Mouse (Mus musculus): ENCODE data around the gene Ccdc125. TPM values are rescaled to one million over a fixed set of nuclear protein-coding genes. Genes with fewer than 3 reads are reported as not detected.
"Not testable (repeated sequence)": the region's sequence is repeated elsewhere in the genome, so short reads cannot be mapped to it uniquely, and the experiment has no call there.

Ccdc125 gene
- polyA plus RNA-seq, 1 experiment, result 0.47 TPM

- Histone ChIP-seq H3K36me3 (replicated peaks; ENCODE audit: low read length) (peaks cover 96% of the 10 kb centered on the region), H3K9me3 (no peaks in the 10 kb centered on the region), H3K27me3 (replicated peaks) (no peaks in the 10 kb centered on the region), H3K4me1 (no peaks in the 10 kb centered on the region), H3K4me3 (replicated peaks) (no peak overlapping the region)
- no peak for TF ChIP-seq FLI1 (IDR thresholded peaks at IDR 0.05; ENCODE audit: low read length)
- TF ChIP-seq GATA1 (IDR thresholded peaks at IDR 0.05; ENCODE audit: borderline replicate concordance, low read length), result no peak
Measured at GRCm38 (mm10) chr13:100706206-100706605, 36.7 kb downstream of the Ccdc125 start.

GRCm38 (mm10) chr13:100715467-100715866, 46.0 kb downstream of the Ccdc125 start:
- H3K4me1 ChIP-seq, result peaks cover 29% of the 10 kb centered on the region
- H3K27me3 ChIP-seq (replicated peaks), result no peaks in the 10 kb centered on the region
- H3K36me3 ChIP-seq (replicated peaks; ENCODE audit: low read length), result peaks cover 93% of the 10 kb centered on the region
- H3K9me3 ChIP-seq, result no peaks in the 10 kb centered on the region
- TF ChIP-seq FLI1 (IDR thresholded peaks at IDR 0.05; ENCODE audit: low read length) (no peak), GATA1 (IDR thresholded peaks at IDR 0.05; ENCODE audit: borderline replicate concordance, low read length) (no peak)
- no peak overlapping the region for H3K4me3 ChIP-seq (replicated peaks)

- TF ChIP-seq FLI1 (IDR thresholded peaks at IDR 0.05; ENCODE audit: low read length) (no peak), GATA1 (IDR thresholded peaks at IDR 0.05; ENCODE audit: borderline replicate concordance, low read length) (no peak)
Measured at GRCm38 (mm10) chr13:100721656-100722055, 52.1 kb downstream of the Ccdc125 start.

DNA sequence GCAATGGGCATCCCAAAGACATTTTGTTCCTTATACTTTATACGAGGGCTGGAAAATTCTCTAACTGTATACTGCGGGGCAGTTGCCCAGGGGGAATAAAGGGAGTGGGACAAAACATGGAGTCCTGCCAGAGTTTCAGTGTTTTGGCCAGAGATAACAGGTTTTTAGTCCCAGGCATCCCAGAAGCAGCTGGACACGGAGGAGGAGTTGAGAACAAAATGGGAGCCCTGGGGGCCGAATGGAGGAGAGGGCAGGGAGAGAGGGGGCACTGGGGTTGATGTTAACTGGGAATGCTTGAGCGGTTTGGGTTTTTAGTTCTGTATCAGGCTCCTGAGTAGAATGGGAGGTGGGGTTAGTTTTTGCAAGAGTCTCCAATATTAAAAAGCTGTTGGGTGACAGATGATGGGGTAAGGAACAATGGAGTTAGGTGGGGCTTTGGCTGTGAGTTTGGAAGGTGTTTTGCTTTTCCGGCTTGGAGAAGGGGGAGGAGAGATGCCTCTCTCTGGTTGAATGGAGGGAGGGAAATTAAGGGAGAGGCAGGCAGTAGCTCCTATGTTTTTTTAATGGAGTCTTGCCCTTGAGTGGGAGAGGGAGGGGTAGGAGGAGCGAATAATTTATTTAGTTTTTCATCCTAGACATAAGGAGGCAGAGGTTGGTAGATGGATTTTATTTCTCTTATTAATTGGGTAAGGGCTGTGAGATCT, 54.7 kb downstream of the Ccdc125 start:
- no peak for TF ChIP-seq FLI1 (IDR thresholded peaks at IDR 0.05; ENCODE audit: low read length)
- TF ChIP-seq GATA1 (IDR thresholded peaks at IDR 0.05; ENCODE audit: borderline replicate concordance, low read length), result no peak
- H3K27me3 ChIP-seq (replicated peaks), result no peaks in the 10 kb centered on the region
- peaks cover 71% of the 10 kb centered on the region for H3K4me1 ChIP-seq
- no peaks in the 10 kb centered on the region for H3K9me3 ChIP-seq
- peaks cover 89% of the 10 kb centered on the region for H3K36me3 ChIP-seq (replicated peaks; ENCODE audit: low read length)
- no peak overlapping the region for H3K4me3 ChIP-seq (replicated peaks)

More at GRCm38 (mm10) chr13:100721656-100722055, 52.1 kb downstream of the Ccdc125 start:
- H3K4me3 ChIP-seq (replicated peaks), result no peak overlapping the region
- no peaks in the 10 kb centered on the region for H3K27me3 ChIP-seq (replicated peaks)
- no peaks in the 10 kb centered on the region for H3K9me3 ChIP-seq
- peaks cover 51% of the 10 kb centered on the region for H3K4me1 ChIP-seq
- H3K36me3 ChIP-seq (replicated peaks; ENCODE audit: low read length), result peaks cover 91% of the 10 kb centered on the region

DNA sequence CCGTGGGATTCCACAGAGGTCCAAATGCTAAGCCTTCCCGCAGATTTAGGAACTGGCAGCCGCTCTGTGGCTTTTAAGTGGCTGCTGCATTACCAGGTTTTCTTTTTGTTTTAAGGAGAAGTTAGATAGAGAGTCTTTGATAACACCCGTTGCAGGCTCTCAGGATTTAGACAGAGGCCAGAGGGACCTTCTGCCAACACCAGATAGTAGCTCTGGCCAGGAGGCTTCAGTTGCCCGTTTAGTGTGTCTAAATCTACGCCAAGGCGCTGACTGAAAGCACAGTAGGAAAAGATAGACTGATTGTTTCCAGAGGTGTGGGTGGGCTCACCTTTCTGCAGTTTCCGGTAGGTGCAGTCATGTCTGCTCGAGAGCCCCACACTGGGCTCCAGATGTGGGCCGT, 55.7 kb downstream of the Ccdc125 start:
- Histone ChIP-seq H3K9me3 (no peaks in the 10 kb centered on the region), H3K36me3 (replicated peaks; ENCODE audit: low read length) (peaks cover 79% of the 10 kb centered on the region), H3K4me1 (peaks cover 75% of the 10 kb centered on the region), H3K27me3 (replicated peaks) (no peaks in the 10 kb centered on the region), H3K4me3 (replicated peaks) (no peak overlapping the region)
- TF ChIP-seq GATA1 (IDR thresholded peaks at IDR 0.05; ENCODE audit: borderline replicate concordance, low read length), result no peak

DNA sequence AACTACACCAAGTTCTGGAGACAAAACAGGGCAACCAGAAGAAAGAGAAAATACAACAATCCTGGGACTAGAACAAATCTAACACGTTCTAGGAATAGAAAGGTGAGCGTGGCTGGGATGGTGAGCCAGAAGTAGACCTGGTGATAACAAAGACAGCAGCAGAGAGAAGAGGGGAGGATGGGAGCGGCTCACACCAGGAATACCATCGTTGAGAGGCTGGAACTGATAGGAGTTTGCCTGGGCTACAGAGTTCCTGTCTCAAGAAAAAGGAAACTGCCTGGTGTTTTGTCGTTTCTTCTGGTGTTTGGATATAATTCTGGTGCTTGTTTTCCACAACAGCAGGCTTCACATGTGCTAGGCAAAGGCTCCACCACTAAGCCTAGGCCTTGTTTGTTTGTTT, 58.6 kb downstream of the Ccdc125 start:
- no peaks in the 10 kb centered on the region for H3K27me3 ChIP-seq (replicated peaks)
- peaks cover 54% of the 10 kb centered on the region for H3K36me3 ChIP-seq (replicated peaks; ENCODE audit: low read length)
- H3K9me3 ChIP-seq, result no peaks in the 10 kb centered on the region
- peaks cover 53% of the 10 kb centered on the region for H3K4me1 ChIP-seq
- peak overlapping the region; percentile 71 for H3K4me3 ChIP-seq (replicated peaks)
- TF ChIP-seq FLI1 (IDR thresholded peaks at IDR 0.05; ENCODE audit: low read length) (no peak), GATA1 (IDR thresholded peaks at IDR 0.05; ENCODE audit: borderline replicate concordance, low read length) (no peak)

DNA sequence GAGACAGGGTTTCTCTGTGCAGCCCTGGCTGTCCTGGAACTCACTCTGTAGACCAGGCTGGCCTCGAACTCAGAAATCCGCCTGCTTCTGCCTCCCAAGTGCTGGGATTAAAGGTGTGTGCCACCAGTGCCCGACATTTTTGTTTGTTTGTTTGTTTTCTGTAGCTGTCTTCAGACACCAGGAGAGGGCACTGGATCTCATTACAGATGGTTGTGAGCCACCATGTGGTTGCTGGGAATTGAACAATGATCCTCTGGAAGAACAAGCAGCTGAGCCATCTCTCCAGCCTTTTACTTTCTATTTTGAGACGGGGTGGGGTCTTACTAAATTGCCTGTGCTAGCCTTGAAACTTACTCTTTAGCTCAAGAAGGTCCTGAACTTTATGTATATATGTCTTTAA, 59.0 kb downstream of the Ccdc125 start:
- H3K4me3 ChIP-seq (replicated peaks), result peak overlapping the region; percentile 96
- not testable (repeated sequence) for H3K27me3 ChIP-seq (replicated peaks); H3K9me3 ChIP-seq
- peaks cover 53% of the 10 kb centered on the region for H3K4me1 ChIP-seq
- peaks cover 50% of the 10 kb centered on the region for H3K36me3 ChIP-seq (replicated peaks; ENCODE audit: low read length)

DNA sequence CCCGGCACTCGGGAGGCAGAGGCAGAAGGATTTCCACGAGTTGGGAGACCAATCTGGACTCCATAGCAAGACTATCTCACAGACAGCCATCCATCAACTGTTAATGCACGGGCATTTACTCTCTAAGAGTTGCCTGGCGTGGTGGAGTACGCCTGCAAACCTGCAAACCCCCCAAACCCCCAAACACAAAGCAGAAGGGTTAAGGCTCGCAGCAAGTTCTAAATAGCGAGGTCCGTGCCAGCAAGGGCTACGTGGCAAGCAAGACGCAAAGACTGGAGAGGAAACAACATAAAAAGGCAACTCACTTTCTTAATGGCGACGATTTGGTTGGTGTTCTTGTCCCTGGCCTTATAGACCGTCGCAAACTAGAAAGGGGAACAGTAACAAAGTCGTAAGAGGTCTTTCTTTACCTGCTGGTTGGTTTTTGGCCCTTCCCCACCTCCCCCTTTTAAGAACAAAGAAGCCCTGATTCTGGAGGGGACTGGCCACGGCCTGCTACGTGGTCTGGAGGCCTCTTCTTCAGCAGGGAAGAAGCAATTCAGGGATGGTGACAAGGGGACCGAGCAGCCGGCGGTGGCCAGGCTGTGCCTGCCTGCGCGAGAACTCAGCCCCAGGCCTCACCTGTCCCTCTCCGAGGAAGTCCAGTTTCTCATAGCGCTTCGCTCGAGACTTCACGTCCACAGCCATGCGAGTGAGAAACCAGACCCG, 60.8 kb downstream of the Ccdc125 start:
- Histone ChIP-seq H3K4me1 (peaks cover 35% of the 10 kb centered on the region), H3K9me3 (no peaks in the 10 kb centered on the region), H3K36me3 (replicated peaks; ENCODE audit: low read length) (peaks cover 42% of the 10 kb centered on the region), H3K27me3 (replicated peaks) (no peaks in the 10 kb centered on the region), H3K4me3 (replicated peaks) (peak overlapping the region; percentile 96)
- TF ChIP-seq FLI1 (IDR thresholded peaks at IDR 0.05; ENCODE audit: low read length) (no peak), GATA1 (IDR thresholded peaks at IDR 0.05; ENCODE audit: borderline replicate concordance, low read length) (no peak)

GRCm38 (mm10) chr13:100730861-100731176, 61.3 kb downstream of the Ccdc125 start, which contains the start of gene Cdk7:
Gene Cdk7 (minus strand): TSS chr13:100730939.
- H3K4me3 ChIP-seq (replicated peaks), result peak within 1 kb of the TSS; percentile 96
- H3K36me3 ChIP-seq (replicated peaks; ENCODE audit: low read length), result peaks cover 38% of the 10 kb centered on the region
- H3K27me3 ChIP-seq (replicated peaks), result no peaks in the 10 kb centered on the region
- no peaks in the 10 kb centered on the region for H3K9me3 ChIP-seq
- H3K4me1 ChIP-seq, result peaks cover 31% of the 10 kb centered on the region
- TF ChIP-seq GATA1 (IDR thresholded peaks at IDR 0.05; ENCODE audit: borderline replicate concordance, low read length) (no peak), FLI1 (IDR thresholded peaks at IDR 0.05; ENCODE audit: low read length) (peak; percentile 93)

DNA sequence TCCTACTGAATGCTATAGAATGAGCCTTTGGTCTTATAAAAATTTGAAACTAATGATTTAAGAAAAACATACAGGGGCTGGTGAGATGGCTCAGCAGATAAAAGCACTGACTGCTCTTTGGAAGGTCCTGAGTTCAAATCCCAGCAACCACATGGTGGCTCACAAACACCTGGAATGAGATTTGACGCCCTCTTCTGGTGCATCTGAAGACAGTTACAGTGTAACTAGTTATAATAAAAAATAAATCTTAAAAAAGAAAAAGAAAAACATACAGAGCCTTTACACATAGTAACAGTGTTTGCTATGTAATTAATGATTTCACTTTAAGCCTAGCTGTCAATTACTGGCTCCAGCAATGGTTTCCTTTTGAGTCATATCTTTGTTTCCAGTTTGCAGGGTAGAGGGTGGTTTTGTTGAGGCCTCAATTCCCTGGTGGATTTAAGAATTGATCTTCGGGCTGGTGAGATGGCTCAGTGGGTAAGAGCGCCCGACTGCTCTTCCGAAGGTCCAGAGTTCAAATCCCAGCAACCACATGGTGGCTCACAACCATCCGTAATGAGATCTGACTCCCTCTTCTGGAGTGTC, 62.0 kb downstream of the Ccdc125 start:
- H3K27me3 ChIP-seq (replicated peaks); H3K9me3 ChIP-seq: not testable (repeated sequence)
- H3K4me3 ChIP-seq (replicated peaks), result peak overlapping the region; percentile 96
- H3K36me3 ChIP-seq (replicated peaks; ENCODE audit: low read length), result peaks cover 39% of the 10 kb centered on the region
- peaks cover 26% of the 10 kb centered on the region for H3K4me1 ChIP-seq
